Mouse (Mus musculus) lung, postnatal 0 days (tissue): ENCODE measurements around the gene Npw.

ENCODE experiments used
- CTCF ChIP-seq: IDR thresholded peaks from 2 replicates; pipeline ENCODE4 v1.5.1; 2016; ENCODE audit warnings: antibody characterized with exemption, mild to moderate bottlenecking
- EP300 ChIP-seq: IDR thresholded peaks from 2 replicates; pipeline ENCODE4 v1.6.1; 2016; ENCODE audit warnings: antibody characterized with exemption, mild to moderate bottlenecking, control low read depth

DNA sequence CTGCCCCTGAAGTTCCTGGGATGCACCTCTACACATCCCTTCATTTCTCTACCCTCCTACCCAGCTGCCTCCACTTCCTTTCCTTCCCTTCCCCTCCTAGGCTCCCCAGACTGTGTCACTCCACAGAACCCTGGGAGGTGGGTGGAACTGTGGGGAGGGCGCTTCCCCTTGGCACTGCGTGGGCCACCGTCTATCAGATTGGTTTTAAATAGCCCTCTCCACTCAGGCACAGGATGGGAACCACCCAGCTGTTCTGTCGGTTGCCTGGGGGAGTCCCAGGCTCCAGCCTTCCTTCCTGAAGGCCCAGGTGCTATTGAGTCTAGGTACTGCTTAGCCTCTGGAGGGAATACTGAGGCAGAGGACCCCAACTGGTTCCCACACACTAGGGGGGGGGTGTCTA, 23.2 kb downstream of the Npw start:
- TF ChIP-seq CTCF (no peak), EP300 (peak; percentile 48)
